Mouse (Mus musculus) C2C12 (cell line): ENCODE results near the gene Fgf10.

ENCODE experiments used
- CTCF ChIP-seq: IDR thresholded peaks from one replicate; pipeline ENCODE4 v1.5.1; 2011; ENCODE audit not compliant: control insufficient read depth, insufficient read depth, insufficient read length
- USF1 ChIP-seq: IDR thresholded peaks from one replicate; pipeline ENCODE4 v1.6.1; 2011; ENCODE audit warnings: low read depth, mild to moderate bottlenecking, control low read depth, moderate library complexity

DNA sequence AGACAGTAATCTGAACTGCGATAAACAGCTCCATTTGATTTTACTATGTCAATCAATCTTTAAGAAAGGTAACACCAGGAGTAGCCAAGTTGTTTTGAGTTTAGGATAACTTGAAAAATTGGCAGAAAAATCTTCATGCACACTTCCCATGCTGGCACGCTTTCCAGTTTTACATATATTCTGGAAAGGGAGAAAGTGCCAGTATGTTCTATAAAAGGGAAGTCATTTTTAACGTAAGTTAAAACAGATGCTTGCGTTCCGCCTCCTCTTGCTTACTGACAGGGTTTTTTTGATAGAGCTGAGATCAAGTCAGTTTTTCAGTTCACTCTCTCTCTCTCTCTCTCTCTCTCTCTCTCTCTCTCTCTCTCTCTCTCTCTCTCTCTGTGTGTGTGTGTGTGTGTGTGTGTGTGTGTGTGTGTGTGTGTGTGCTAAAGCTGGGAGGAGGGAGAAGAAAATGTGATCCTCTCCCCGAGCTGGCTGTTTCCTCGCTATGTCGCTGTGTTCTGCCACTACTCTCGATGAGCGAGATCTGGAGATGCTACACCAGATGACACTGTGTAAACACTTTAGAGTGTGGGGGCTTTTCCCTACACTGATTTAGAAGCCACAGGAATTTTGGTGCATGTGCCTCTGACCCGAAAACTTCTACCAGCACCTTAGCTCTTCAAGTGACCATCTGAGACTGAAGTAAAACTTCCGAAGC is 62.4 kb downstream of the Fgf10 start:
- TF ChIP-seq CTCF (no peak), USF1 (no peak)
